Mouse (Mus musculus) gastrocnemius, adult 8-10 months (tissue): ENCODE results near the gene Shisa6. TPM values are rescaled to one million over a fixed set of nuclear protein-coding genes. Genes with fewer than 3 reads are reported as not detected.
"Not testable (repeated sequence)": the region's sequence is repeated elsewhere in the genome, so short reads cannot be mapped to it uniquely, and the experiment has no call there.

Experiments used
- DNase-seq, 2 experiments: peaks; one replicate each; pipeline ENCODE4 v3.0.0; 2022; ENCODE audit warnings: low spot score in 2 of 2
- total RNA-seq, 4 experiments: library from RNA; stranded (reverse); gene quantifications; 2 replicates each; pipeline ENCODE4 v1.2.4; 2022

The Shisa6 gene
- total RNA-seq, 4 experiments from 2014 or later = 0.19 TPM; not detected in 3

DNA sequence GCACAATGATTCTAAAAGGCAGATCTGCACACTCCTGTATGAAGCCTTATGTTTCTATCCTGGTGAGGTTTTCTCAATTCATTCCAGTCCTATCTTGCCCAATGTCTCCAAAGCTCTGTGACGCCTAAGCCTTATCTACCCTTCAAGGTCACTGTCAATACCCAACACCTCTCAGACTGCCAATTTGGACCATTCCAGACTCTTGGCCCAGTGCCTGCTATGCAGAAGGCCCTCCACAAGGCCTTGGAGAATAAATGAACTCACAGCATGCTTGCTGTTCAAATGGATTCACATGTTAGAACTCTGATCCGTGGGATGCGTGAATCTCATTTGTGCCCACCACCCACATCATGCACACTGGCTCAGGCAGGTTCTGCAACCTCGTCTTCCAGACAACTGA lies 38.0 kb downstream of the Shisa6 start:
- no peak for DNase-seq

DNA sequence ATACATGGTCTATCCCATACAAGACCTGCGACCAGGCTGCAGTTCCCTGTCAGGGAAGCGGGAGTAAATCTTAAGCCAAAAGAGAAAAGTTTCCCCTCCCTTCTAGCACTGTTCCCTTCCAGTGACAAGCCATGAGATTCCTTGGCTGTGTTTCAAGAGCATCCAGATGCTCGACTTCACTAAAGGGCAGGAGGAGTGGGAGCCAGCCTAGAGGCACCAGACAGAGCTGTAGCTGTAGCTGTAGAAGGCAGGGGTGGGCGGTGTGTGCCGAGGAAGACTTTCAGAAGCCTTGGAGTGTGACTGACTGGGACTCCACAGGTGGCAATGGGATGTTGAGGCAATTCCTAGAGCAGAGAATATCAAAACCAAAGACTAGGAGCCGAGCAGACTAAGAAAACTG lies 43.3 kb downstream of the Shisa6 start:
- DNase-seq = no peak

- no peak for DNase-seq
These were observed 83.1 kb downstream of the Shisa6 start for GRCm38 (mm10) chr11:66442631-66443030.

DNA sequence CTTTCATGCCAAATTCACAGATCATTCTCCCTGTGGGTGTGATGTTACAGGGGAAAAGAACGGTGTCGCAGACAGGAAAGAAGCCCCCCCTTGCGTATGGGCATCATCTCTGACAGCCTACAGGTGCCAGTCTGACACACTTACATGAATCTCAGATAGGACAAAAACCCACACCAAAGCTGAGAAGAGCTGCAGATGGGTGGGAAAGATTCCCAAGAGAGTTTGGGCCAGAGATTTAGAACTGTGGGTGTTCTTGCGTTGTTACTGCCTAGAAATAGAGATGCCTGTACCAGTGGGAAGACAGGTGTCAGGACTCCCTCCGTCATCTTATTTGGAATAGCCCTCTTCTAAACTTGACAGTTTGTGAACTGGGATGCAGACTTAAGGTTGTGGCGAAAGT lies 99.6 kb downstream of the Shisa6 start:
- DNase-seq = no peak

GRCm38 (mm10) chr11:66418216-66418615 lies 107.5 kb downstream of the Shisa6 start:
- DNase-seq = no peak

DNA sequence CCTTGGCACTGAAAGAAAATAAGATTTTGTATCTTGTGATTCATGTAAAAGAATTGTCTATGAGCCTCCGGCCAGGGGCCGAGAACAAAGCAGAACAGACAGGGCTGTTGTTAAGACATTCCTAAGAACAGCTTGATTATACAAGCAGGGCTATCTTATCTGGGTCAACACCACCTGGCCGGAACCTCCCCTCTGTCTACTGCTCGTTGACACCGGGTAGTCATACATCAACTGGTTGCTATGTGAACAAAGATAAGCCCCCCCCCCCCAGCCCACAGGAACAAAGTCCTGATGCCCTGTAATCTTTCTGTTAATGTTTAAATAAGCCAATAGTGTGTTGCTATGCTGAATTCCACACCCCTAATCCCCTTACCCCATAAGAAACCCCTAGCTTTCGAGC lies 117.0 kb downstream of the Shisa6 start:
- DNase-seq = not testable (repeated sequence)

DNA sequence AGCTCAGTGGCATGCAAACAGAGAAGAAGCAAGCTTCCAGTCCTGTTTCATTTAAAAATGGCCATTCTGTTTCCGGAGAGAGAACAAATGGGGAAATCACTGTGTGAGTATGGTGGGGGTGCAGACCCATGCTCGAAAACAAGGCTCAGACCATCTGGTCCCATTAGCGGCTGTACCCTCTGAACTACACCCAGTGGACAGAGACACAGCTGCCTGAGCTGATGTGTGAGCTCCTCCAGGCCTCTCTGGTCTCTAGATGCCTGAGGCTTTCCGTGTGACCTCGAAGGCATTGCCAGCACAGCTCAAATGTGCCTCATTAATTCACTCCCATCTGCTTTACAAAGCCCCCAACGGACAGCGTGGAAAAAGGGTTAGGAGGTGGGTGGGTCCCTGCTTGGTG lies 125.7 kb downstream of the Shisa6 start:
- DNase-seq = no peak

- DNase-seq = peak in 1 of 2 experiments; percentile 10
These were observed 138.2 kb downstream of the Shisa6 start for GRCm38 (mm10) chr11:66387561-66387960.

GRCm38 (mm10) chr11:66371796-66372195 lies 154.0 kb downstream of the Shisa6 start:
- DNase-seq = no peak

DNA sequence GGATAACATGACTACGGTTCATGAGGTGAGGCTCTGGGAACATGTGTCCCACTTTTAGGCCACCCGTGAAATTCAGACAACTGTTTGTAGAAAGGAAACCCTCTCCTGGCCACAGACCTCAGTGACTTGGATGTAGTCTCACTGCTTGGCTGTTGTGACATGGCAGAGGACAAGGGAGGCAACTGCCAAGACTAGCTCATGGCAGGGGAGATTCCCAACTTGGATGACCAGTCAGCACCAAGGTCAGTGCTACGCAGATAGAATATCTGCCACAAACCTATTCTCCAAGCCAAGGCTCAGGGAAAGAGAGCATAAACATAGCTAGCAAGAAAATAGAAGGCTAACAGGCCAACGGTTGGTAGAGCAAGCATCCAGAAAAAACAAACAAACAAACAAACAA lies 156.0 kb downstream of the Shisa6 start:
- DNase-seq = peak in 1 of 2 experiments; percentile 15

DNA sequence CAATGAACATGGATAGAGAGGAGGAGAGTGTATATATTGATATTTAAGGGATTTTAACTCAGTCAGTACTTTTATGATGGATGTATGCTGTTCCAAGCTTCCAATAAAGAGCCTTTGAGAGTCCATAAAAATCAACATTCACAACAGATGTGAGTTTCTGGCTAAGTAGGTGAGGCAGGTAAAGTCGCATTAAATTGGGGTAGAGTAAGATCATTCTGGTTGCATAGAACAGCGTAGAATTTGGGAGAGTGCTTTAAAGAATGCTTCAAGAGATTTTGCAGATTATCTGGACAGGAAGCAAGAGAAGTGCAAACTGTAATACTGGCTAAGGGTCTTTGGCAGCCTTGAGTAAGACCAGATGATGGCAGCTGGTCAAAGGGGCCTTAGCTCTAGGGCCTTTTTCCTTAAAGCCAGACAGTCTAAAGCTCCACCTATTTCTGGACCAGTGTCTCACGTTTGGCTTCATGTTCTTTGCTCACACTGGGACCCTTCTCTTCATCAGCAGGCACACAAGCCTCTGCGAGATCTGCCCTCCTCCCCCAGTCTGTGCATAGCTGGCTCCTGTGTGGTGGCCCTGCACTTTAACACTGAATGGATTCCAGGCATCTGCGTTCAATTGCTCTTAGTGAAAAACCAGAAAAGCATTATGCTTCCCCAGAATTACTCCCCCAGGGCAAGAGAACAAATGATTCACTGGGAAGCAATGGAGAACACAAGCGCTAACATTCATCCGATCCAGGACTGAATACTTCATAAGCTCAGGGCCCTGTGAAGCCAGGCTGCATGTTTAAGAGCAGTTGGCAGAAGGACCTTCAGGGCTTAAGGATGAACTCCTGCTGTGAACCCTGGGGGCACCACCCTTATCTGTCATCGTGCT lies 158.7 kb downstream of the Shisa6 start:
- peak in 1 of 2 experiments; percentile 3 for DNase-seq

DNA sequence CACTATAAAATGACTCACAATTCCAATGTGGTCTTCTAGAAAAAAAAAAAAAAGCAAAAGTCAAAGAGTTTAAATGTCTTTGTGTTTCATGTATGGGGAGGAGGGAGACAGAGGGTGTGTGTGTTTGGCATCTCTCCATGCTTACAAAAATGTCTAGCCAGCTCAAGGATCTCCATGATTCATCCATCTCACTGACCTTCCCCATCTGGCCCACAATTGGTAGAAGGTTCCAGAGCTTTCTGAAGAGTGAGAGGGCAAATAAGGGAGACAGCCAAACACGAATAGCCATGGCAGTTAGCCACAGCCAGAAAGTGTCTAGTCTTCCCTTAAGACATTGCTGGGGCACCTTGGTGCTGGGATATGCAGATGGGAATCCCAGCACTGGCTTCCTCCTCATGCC lies 166.0 kb downstream of the Shisa6 start:
- no peak for DNase-seq

DNA sequence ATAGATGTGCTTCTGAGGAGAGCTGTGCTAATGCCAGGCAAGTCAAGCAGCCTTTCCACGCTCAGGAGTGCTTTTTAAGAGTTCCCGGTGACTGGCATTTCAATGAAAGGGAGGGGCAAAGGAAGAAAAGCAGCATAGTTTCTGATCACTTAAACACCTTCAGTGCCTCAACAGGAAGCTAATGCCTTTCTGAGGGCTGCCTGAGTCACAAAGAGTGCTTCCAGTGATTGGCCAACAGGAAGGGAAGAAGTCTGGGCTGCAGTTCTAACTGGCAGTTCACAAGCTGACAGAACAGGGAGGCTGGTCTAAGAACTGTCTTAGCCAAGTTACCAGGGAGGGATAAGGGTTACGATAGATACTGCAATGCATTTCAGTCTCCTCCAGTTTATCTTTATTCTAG lies 180.9 kb downstream of the Shisa6 start:
- DNase-seq = no peak

- DNase-seq = no peak
These were observed 189.5 kb downstream of the Shisa6 start for GRCm38 (mm10) chr11:66336313-66336712.

DNA sequence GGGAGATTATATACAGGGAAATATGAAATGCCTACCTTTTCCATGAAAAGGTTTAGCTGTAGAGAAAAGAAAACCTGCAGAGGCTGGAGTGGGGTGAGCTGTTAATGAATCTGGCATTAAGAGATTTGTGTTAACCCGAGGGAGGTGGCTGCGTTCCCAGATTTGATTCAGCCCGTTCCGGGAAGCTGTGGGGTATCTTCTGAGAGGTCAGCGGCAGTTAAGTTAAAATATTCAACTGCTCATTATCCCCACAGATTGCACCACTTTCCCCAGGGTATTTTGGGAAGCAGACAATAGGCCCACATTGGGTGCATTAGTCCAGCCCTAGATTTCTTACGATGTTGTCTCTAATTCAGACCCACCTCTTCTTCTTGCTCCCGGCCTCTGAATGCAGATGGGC lies 213.0 kb downstream of the Shisa6 start:
- DNase-seq = no peak

- no peak for DNase-seq
These were observed 221.4 kb downstream of the Shisa6 start for GRCm38 (mm10) chr11:66304396-66304795.

DNA sequence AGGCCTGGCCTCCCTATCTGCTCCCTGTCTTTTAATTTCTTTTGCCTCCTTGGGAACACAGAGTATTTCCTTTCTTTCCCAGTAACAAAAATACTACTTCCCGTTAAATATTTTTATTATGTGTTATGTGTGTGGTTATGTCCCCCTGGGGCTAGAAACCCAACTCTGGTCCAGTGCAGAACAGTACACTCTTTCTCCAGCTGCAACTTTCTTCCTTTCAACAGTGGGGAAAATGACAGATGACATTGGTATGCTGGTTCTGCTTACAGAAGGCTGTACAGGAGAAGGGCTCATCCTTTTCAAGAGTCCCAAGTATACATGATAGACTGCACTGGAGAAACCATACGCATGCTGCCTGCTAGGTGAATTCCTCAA lies 251.1 kb downstream of the Shisa6 start:
- DNase-seq = no peak

DNA sequence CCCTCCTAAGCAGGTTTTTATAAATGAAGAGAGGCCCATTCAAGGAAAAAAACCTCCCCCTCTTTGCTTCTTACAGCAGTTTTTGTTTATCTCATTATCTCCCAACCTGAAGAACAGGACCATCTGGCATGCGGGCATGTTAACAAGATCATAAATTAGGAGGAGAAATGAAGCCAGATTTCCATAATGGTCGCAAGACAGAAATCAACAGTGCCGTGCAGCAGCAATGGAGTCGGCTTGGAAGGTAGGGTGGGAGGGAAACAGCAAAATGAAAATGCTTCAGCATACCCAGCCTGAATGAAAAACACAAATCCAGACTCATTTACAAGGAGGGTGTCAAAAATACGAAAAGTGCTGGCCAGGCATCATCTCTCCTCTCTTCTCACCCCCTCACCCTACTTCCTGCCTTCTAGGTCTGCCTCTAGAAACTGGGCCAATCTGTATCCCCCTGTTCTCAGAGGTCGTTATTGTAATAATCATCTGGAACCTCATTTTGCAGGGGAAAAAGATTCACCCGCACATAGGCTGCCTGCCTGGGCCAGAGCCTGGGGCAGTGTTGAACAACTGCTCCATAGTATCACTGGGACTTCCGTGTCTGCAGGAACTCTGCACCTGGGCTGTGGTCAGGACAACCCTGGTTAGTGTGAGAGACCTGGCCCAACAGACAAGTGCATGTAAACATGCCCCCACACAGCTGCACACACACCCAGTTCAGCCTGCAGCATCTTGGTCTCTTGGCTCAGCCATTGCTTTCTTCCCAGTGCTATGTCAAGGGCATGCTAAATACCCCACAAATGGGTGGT lies 251.7 kb downstream of the Shisa6 start:
- DNase-seq = no peak

- DNase-seq = no peak
These were observed 258.7 kb downstream of the Shisa6 start for GRCm38 (mm10) chr11:66267029-66267428.

DNA sequence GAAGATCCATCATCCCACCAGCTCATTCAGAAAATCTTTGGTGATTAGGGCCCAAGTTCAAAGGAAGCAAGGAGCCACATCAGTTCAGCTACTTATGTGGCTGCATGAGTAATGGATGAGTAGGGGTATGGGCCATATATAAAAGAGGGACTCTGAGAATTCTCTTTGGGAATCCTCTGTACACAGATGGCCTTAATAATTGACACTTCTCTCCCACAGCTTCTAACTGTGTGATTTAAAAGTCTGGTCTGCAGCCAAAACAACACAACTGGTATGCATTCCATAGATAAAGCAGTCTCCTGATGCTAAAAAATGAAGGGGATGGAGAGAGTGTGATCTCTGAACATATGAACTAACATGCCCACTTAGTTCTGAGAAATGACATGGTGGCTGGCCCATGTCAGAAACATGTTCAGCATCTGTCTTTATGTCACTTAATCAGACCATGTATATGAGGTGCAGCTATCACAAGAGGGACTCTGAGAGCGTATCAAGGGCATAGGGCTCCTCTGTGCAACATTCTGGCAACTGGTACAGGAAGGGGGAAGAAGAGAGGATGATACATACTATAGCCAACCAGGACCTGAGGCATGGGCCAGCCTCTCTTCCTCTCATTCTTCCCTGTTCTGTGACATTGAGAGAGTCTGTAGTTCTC lies 260.3 kb downstream of the Shisa6 start:
- DNase-seq = no peak

- no peak for DNase-seq
These were observed 265.6 kb downstream of the Shisa6 start for GRCm38 (mm10) chr11:66260205-66260604.

GRCm38 (mm10) chr11:66258851-66259250 lies 266.9 kb downstream of the Shisa6 start:
- no peak for DNase-seq
